Mouse (Mus musculus): ENCODE measurements around the gene Alkbh3.

- TF ChIP-seq POLR2A (IDR thresholded peaks at IDR 0.05; ENCODE audit: low read depth, low read length) (no peak), CTCF (conservative IDR thresholded peaks at IDR 0.05; ENCODE audit: insufficient read depth, insufficient read length, low read depth, low read length) (no peak)
Measured at GRCm38 (mm10) chr2:94042461-94042860, 31.9 kb upstream of the Alkbh3 start.
